ENCODE assay signal across 22 mouse cellular contexts in genomic region chr6:29547582-29547981, GRCm38 (mm10). TPM values are rescaled to one million over a fixed set of nuclear protein-coding genes. Genes with fewer than 3 reads are reported as not detected.
A peak's percentile ranks its signal among the peaks of the same experiment; 100 is the strongest.
DNase-seq lines count a peak whose midpoint lies in the region; ATAC-seq lines count a peak whose summit lies in the region.
"Had no signal": no experiment of that assay in that cellular context is flagged by ENCODE, and none has a peak within 500 bp of the region (broad histone marks: within the 10 kb centered on the region; RNA-seq: fewer than 3 reads in every experiment).

No protein-coding gene starts in this region.

- H3K4me3 ChIP-seq in embryonic facial prominence, embryonic 15.5 days (replicated peaks): no peak overlapping the region
- H3K4me3 ChIP-seq in stomach, embryonic 15.5 days (replicated peaks): no peak overlapping the region
- H3K4me3 ChIP-seq in hindbrain, embryonic 12.5 days: no peak overlapping the region
- H3K4me3 ChIP-seq: forebrain, embryonic 10.5 days; heart, adult 2 months; heart, embryonic 15.5 days; hindbrain, embryonic 10.5 days; hindbrain, embryonic 15.5 days had no signal

- H3K27me3 ChIP-seq in embryonic facial prominence, embryonic 15.5 days: no peaks in the 10 kb centered on the region
- H3K27me3 ChIP-seq in stomach, embryonic 15.5 days (replicated peaks): no peaks in the 10 kb centered on the region
- no peaks in the 10 kb centered on the region for H3K27me3 ChIP-seq in hindbrain, embryonic 12.5 days
- H3K27me3 ChIP-seq: CH12.LX; heart, embryonic 15.5 days; hindbrain, embryonic 15.5 days had no signal

- ATAC-seq in embryonic facial prominence, embryonic 15.5 days (ENCODE audit: insufficient number of reproducible peaks, low FRiP score, low TSS enrichment, low read depth): no peak
- peak; percentile 35; the same call in 1 of the 2 replicates for ATAC-seq in stomach, embryonic 15.5 days (ENCODE audit: insufficient read depth, low FRiP score, low read depth)
- no peak for ATAC-seq in hindbrain, embryonic 12.5 days (ENCODE audit: low FRiP score)
- ATAC-seq: forebrain, embryonic 14.5 days; intestine, embryonic 16.5 days had no signal

- H3K9me3 ChIP-seq in embryonic facial prominence, embryonic 15.5 days (replicated peaks): no peaks in the 10 kb centered on the region
- no peaks in the 10 kb centered on the region for H3K9me3 ChIP-seq in stomach, embryonic 15.5 days
- no peaks in the 10 kb centered on the region for H3K9me3 ChIP-seq in hindbrain, embryonic 12.5 days (replicated peaks)
- H3K9me3 ChIP-seq: heart, embryonic 15.5 days; hindbrain, embryonic 15.5 days had no signal

- DNase-seq in 416B (ENCODE audit: low read depth): peak; percentile 16
- DNase-seq in spleen, adult 12 weeks (ENCODE audit: low spot score): no peak
- DNase-seq in embryo, embryonic 10 days (ENCODE audit: low spot score): no peak
- DNase-seq: adrenal gland, postnatal 10 days; cerebellum, adult 11 months; cerebellum, adult 9-10 months; cerebellum, postnatal 36 days; gastrocnemius, postnatal 36 days; heart, adult 2 months; heart, postnatal 14 days; kidney, adult 2 months had no signal

- H3K27ac ChIP-seq in embryonic facial prominence, embryonic 15.5 days (replicated peaks): peak overlapping the region; percentile 61; the same call in 1 of the 2 replicates
- no peak overlapping the region for H3K27ac ChIP-seq in stomach, embryonic 15.5 days
- no peak overlapping the region for H3K27ac ChIP-seq in hindbrain, embryonic 12.5 days
- H3K27ac ChIP-seq: forebrain, embryonic 10.5 days; heart, adult 2 months; heart, embryonic 15.5 days; hindbrain, embryonic 10.5 days; hindbrain, embryonic 15.5 days had no signal

- H3K36me3 ChIP-seq in embryonic facial prominence, embryonic 15.5 days: peaks cover 78% of the 10 kb centered on the region
- peaks cover 49% of the 10 kb centered on the region; the same call in 1 of the 2 replicates for H3K36me3 ChIP-seq in stomach, embryonic 15.5 days
- H3K36me3 ChIP-seq in hindbrain, embryonic 12.5 days: peaks cover 88% of the 10 kb centered on the region

- no peak overlapping the region for H3K9ac ChIP-seq in embryonic facial prominence, embryonic 15.5 days
- H3K9ac ChIP-seq in stomach, embryonic 15.5 days: no peak overlapping the region
- H3K9ac ChIP-seq in hindbrain, embryonic 12.5 days: no peak overlapping the region
- H3K9ac ChIP-seq: heart, embryonic 15.5 days; hindbrain, embryonic 15.5 days had no signal

- H3K4me2 ChIP-seq in embryonic facial prominence, embryonic 15.5 days (replicated peaks): no peak overlapping the region
- no peak overlapping the region for H3K4me2 ChIP-seq in stomach, embryonic 15.5 days
- no peak overlapping the region for H3K4me2 ChIP-seq in hindbrain, embryonic 12.5 days (replicated peaks)
- H3K4me2 ChIP-seq: heart, embryonic 11.5 days; heart, embryonic 15.5 days; hindbrain, embryonic 15.5 days had no signal

- no peaks in the 10 kb centered on the region for H3K4me1 ChIP-seq in embryonic facial prominence, embryonic 15.5 days
- no peaks in the 10 kb centered on the region for H3K4me1 ChIP-seq in stomach, embryonic 15.5 days
- no peaks in the 10 kb centered on the region for H3K4me1 ChIP-seq in hindbrain, embryonic 12.5 days
- H3K4me1 ChIP-seq: forebrain, embryonic 10.5 days; heart, embryonic 15.5 days; hindbrain, embryonic 10.5 days; hindbrain, embryonic 15.5 days had no signal

RNA-seq across cellular contexts. Expression of gene Irf5, which starts 21.2 kb away (rescaled TPM):
- 6.8 and 8.2 TPM in 2 replicates for polyA plus RNA-seq in embryonic facial prominence, embryonic 15.5 days (2015; fragmentation: Nextera tagmentation; extraction: Ambion mirVana)
- 8.9 and 11.1 TPM in 2 replicates for polyA plus RNA-seq in stomach, embryonic 15.5 days (2015; fragmentation: Nextera tagmentation; extraction: Ambion mirVana)
- 2.9 and 3.2 TPM in 2 replicates for polyA plus RNA-seq in hindbrain, embryonic 12.5 days (2016; fragmentation: Nextera tagmentation; extraction: Ambion mirVana)

RNA-seq across cellular contexts. Expression of gene Kcp, which starts 39.8 kb away (rescaled TPM):
- polyA plus RNA-seq in embryonic facial prominence, embryonic 15.5 days (2015; fragmentation: Nextera tagmentation; extraction: Ambion mirVana): 26.2 and 28.3 TPM in 2 replicates
- polyA plus RNA-seq in stomach, embryonic 15.5 days (2015; fragmentation: Nextera tagmentation; extraction: Ambion mirVana): 20.3 and 20.7 TPM in 2 replicates
- 22.0 and 24.7 TPM in 2 replicates for polyA plus RNA-seq in hindbrain, embryonic 12.5 days (2016; fragmentation: Nextera tagmentation; extraction: Ambion mirVana)
